In the genomic region with DNA sequence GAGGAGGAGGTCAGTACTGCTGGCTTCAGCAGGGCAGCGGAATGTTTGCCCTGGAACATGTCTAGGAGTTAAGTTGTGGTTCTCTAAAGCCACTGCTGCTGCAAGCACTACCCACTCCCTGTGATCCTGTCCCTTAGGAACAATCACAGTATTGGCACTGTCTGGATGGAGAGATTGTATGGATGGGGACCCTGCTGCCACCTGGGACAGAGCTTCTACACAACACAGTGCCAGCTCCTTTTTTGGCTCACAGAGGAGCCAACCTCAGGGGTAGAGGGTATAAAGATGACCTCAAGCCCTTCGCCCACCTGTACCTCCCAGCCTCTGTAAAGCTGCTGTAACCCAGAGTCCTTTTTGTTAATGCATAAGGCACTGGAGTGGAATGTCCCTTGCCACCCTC, we compare ENCODE assay signal across 18 mouse cellular contexts.
"Had no signal": no experiment of that assay in that cellular context is flagged by ENCODE, and none has a peak within 500 bp of the region (broad histone marks: within the 10 kb centered on the region; RNA-seq: fewer than 3 reads in every experiment).

No protein-coding gene starts in this region.

- H3K9ac ChIP-seq: liver, embryonic 15.5 days; liver, postnatal 0 days; lung, embryonic 15.5 days; midbrain, embryonic 12.5 days; neural tube, embryonic 12.5 days; stomach, embryonic 15.5 days had no signal

- H3K4me3 ChIP-seq: liver, embryonic 15.5 days; lung, embryonic 15.5 days; megakaryocyte, embryonic 14.5 days; midbrain, embryonic 12.5 days; neural tube, embryonic 12.5 days; stomach, embryonic 15.5 days had no signal

- H3K27me3 ChIP-seq: liver, embryonic 15.5 days; lung, embryonic 15.5 days; megakaryocyte, embryonic 14.5 days; midbrain, embryonic 12.5 days; neural tube, embryonic 12.5 days; stomach, embryonic 15.5 days had no signal

- H3K4me2 ChIP-seq: liver, embryonic 15.5 days; lung, embryonic 15.5 days; midbrain, embryonic 12.5 days; neural tube, embryonic 12.5 days; stomach, embryonic 15.5 days had no signal

- DNase-seq: liver, postnatal 0 days; lung, adult 2 months; lung, postnatal 14 days; lung, postnatal 36 days; midbrain, embryonic 14.5 days; right cerebral cortex, postnatal 14 days; thymus, postnatal 14 days; thymus, postnatal 36 days had no signal

- H3K27ac ChIP-seq: liver, embryonic 15.5 days; lung, embryonic 15.5 days; macrophage; midbrain, embryonic 12.5 days; neural tube, embryonic 12.5 days; stomach, embryonic 15.5 days; stomach, postnatal 0 days had no signal

- ATAC-seq: liver, postnatal 0 days; lung, postnatal 0 days; midbrain, embryonic 16.5 days had no signal

- H3K9me3 ChIP-seq: liver, embryonic 15.5 days; lung, embryonic 15.5 days; megakaryocyte, embryonic 14.5 days; midbrain, embryonic 12.5 days; neural tube, embryonic 12.5 days; stomach, embryonic 15.5 days had no signal

- H3K4me1 ChIP-seq: midbrain, embryonic 12.5 days; neural tube, embryonic 12.5 days; stomach, embryonic 15.5 days had no signal
